Mouse (Mus musculus): ENCODE measurements at regions not wholly inside any gene's neighbourhood (a gene's known extent, or its start where the extent isn't known, plus 50 kb on each side); places are given as distances from the start of the nearest gene placed in this dataset.

DNA sequence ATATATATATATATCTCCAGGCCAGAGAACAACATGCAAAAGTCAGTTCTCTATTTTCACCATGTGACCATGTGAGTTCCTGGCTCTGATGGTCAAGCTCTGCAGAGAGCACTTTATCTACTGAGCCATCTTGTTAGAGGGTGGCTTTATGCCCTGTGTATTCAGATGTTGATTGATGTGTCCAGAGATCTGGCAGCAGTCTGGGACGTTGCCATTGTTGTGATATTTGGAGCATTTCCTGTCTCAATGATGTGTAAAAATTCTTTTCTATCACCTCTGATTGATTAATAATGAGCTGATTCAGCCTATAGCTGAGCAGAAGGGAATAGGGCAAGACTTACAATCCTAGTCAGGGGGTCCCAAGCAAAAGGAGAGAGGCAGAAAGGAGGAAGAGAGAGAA, 91.7 kb upstream of the Tmem260 start:
- TF ChIP-seq POLR2A (IDR thresholded peaks at IDR 0.05; ENCODE audit: low read depth, low read length) (no peak), CTCF (IDR thresholded peaks at IDR 0.05; ENCODE audit: extremely low read depth, insufficient read length, insufficient replicate concordance, low read depth, low read length) (no peak)
